Mouse (Mus musculus): ENCODE data around the gene Abca13.

DNA sequence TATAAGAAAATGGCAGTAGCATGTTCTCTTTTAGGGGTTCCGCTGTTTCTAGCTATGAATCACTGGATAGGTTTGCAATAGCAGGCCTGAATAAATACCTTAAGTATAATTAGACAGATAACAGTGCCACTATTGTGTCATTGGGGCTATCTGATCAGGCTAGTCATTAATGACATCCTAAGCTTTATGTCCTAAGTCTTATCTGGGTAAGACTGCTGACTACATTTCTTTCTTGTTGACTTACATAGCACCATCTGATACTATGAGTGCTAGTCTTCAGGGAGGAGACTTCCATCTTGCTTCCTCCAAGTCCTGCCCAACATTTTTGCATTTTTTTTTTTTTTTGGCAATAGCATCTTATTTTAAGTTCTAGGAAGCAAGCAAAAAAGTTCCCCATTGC lies 434.1 kb downstream of the Abca13 start:
- TF ChIP-seq POLR2A (IDR thresholded peaks at IDR 0.05; ENCODE audit: control insufficient read depth, extremely low read depth, insufficient read depth, low read length, poor library complexity) (no peak), CTCF (IDR thresholded peaks at IDR 0.05; ENCODE audit: borderline replicate concordance, control insufficient read depth, extremely low read depth, insufficient read depth, low read length, poor library complexity) (no peak)

All from thymus, adult 2 months (tissue).